Mouse (Mus musculus): ENCODE data around the gene N4bp2.

- TF ChIP-seq GATA1 (IDR thresholded peaks at IDR 0.05; ENCODE audit: borderline replicate concordance, low read length) (no peak), FLI1 (IDR thresholded peaks at IDR 0.05; ENCODE audit: low read length) (no peak)
Observed at GRCm38 (mm10) chr5:65763088-65763915, at the start of gene N4bp2.

All from megakaryocyte, embryonic 14.5 days (primary cell).